Mouse (Mus musculus) frontal cortex, postnatal 14 days (tissue): ENCODE data around the gene Golph3.

Source experiments
- DNase-seq, 2 experiments: peaks; one replicate each; pipeline ENCODE4 v3.0.0; 2022; ENCODE audit warnings: low spot score in 2 of 2

Golph3 gene

GRCm38 (mm10) chr15:12321091-12321787 is at the start of gene Golph3:
Golph3 (plus strand) TSS chr15:12321450.
- DNase-seq, result peak; percentile 85 to 92

DNA sequence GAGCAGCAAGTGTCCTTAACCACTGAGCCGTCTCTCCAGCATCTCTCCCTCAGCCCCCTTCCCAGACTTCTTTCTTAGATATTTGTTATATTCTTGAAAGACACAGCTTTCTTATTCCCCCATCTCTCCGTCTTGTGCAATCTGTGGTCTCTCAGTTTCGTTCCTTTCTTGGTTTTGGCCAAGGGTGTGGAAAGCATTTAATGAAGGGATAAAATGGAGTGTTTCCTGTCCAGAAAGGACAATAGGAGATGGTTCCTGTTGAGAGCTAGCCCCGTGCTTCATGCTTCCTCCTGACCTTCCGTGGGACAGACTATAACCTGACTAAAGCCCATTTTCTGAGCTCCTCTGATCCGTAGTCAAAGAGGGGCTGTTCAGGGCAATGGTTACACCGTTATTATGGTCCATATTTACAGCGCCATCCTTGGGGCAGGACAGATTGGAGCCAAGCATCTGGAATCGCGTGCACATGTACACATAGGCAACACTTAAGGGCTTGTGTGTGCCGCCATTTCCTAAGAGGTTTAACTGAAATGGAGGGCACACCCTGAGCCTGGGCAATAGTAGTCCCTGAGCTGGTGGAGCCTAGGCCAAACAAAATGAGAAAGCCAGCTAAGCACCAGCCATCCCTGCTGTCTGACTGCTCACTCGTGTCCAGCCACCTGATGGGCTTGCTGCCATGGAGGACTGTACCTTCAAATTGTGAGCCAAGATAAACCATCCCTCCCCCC is 47.8 kb upstream of the Golph3 start:
- no peak for DNase-seq

DNA sequence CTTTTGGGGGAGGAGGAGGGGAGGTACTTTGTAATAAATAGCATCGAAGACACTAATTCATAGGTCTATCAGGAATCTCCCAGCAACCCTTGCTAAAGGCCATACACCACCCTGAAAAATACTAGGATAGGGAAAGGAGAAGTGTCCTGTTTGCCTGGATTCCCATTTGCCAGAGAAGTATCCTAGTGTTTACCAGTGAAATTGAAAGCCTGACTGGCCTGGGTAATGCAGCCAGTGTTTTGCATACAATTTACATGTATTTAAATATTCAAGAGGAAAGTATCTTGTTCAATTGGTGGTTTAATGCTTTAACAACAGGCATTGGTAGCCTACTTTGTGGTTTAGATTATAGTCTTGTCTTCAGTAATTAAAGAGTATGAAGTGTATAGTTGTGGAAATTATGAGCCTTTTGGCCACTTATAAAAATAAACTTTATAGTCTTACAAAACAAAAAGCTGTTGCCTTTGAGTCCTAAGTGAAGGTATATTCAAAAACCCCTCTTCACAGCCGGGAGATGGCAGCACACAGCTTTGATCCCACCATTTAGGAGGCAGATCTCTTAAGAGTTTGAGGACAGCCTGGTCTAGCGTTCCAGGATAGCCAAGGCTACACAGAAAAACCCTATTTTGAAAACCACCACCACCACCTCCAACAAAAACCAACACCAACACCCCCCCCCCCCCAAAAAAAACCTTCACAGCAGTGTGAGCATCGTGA is 47.0 kb upstream of the Golph3 start:
- DNase-seq, result no peak

GRCm38 (mm10) chr15:12275091-12275623 is 46.1 kb upstream of the Golph3 start:
- no peak for DNase-seq

DNA sequence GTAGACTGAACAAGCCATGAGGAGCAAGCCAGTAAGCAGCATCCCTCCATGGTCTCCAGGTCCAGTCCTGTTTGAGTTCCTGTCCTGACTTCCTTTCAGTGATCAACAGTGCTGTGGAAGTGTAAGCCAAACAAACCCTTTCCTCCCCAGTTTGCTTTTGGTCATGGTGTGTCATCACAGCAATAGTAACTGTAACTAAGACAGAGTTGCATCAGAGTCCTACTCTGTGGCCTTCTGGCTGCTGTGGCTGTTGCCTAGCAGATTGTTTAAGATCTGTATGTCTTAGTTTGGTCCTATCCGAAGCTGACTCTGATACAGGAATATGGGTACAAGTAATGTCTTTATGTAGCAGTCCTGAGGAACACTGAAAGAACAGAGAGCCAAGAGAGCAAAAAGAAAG is 41.4 kb upstream of the Golph3 start:
- no peak for DNase-seq

- no peak for DNase-seq
Measured at GRCm38 (mm10) chr15:12284794-12285534, 36.3 kb upstream of the Golph3 start.

DNA sequence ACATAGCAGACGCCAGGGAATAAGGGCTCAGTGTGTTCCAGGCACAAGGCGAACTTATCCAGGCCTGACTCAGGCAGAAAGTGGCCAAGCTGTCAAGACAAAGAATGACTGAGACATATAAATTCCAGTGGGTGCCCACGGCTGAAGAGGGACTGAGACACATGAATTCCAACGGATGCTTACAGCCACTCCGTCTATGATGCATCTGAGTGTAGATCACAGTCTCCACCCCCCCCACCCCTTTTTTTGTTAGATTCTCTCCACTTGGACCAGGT is 35.8 kb upstream of the Golph3 start:
- DNase-seq, result no peak

- no peak for DNase-seq
Measured at GRCm38 (mm10) chr15:12290330-12290729, 30.9 kb upstream of the Golph3 start.

DNA sequence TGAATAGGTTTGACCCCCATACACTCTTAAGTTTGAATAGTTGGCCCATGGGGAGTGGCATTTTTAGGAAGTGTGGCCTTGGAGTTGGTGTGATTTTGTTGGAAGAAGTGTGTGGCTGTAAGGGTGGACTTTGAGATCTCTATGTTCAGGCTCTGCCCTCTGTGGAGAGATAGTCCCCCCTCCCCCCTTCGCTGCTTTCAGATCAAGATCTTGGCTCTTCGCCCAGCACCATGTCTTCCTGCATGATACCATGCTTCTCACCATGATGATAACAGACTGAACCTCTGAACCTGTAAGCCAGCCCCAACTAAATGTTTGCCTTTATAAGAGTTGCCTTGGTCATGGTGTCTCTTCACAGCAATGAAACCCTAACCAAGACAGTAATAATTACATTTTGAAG is 29.5 kb upstream of the Golph3 start:
- DNase-seq, result no peak

DNA sequence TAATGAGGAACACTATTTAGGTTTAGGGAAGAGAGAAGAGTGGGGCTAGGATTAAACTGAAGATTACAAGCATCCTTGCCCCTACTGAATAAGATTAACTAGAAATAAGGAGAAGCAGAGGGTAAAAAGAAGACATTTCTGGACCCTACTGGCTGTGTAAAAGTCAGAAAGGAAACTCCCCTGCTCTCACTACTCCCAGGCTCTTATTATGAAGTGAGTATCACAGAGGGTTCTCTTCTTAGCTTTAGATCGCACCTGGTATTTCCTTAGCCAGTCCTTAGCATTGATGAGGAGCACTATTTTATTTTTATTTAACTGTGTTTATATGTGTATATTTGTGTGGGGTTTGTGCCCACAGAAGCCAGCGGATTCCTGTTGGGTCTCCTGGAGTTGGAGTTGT is 25.0 kb upstream of the Golph3 start:
- no peak for DNase-seq

DNA sequence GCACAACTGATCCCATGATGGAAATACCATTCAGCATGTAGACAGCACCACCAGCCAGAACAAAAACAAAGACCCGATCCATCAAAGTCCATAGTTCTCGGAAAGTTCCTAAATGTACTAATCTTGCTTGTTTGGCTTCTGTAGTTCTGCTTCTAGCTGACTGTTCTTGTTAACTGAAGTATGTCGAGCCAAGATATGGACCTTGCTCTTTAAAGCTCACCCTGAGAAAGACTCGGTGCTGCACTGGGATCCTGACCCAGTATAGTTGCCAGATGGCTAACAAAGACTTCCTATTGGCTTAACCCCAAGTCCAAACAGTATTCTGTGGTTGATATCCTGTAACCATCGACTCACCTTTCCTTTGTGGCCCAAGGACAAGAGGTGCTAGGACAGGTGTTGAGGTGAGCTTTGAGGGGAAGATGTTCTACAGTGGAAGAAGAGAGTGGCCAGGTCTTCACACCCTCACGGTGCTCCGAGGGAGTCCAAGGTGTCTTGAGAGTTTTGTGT is 23.0 kb upstream of the Golph3 start:
- no peak for DNase-seq

DNA sequence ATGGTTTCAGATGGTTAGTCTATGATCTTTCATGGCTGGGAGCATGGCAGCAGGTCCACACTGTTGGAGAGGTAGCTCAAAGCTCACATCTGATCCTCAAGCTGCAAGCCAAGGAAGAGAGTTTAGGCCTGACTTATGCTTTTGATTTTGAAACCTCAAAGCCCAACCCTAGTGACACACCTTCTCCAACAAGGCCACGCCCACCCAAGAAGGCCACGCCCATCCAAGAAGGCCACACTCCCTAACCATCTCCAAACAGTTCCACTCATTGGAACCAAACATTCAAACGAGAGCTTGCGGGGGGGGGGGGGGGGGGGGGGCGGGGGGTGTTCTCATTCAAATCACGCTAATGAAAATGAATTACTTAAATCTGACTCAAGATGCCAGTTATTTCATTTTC is 19.5 kb upstream of the Golph3 start:
- DNase-seq, result no peak

DNA sequence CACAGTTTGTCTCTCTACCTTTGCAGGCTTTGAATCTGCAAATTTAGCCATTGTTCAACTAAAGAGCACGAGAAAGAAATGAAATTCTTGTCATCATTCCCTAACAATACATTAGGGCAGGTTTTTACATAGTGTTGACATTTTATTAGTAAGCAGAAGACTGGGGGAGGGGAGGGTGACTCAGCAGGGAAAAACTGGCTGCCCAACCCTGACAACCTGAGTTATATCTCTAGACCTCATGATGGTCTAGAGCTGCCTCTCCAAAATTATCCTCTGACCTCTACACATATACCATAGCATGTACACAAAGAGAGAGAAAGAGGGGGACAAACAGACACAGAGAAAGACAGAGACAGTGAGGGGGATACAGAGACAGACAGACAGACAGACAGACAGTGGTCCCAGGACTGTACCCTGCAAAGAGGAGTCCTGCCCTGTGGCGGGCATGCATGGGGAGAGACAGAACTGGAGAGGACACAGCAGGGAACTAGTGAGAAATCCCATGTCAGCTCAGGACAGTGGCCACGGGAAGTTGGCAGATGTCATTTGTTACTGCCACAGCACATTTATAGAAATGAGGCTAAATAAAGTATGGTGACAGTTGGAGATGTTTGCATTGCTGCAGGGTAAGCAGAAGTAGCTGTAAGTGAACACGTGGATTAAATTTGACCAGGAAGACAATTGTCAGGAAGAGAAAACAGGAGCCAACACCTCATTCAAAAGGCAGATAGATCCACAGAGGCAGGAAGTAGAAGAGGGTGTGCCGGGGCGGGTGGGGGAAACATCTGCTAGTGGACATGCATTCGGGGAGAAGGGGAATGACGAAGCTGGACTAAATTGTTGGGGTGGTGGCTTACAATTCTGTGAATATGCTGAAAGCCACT is 14.8 kb upstream of the Golph3 start:
- DNase-seq, result no peak

GRCm38 (mm10) chr15:12307114-12307513 is 14.1 kb upstream of the Golph3 start:
- no peak for DNase-seq

- DNase-seq, result no peak
Measured at GRCm38 (mm10) chr15:12308539-12308938, 12.7 kb upstream of the Golph3 start.

- DNase-seq, result no peak
Measured at GRCm38 (mm10) chr15:12310676-12311075, 10.6 kb upstream of the Golph3 start.

- no peak for DNase-seq
Measured at GRCm38 (mm10) chr15:12311465-12311864, 9.8 kb upstream of the Golph3 start.

DNA sequence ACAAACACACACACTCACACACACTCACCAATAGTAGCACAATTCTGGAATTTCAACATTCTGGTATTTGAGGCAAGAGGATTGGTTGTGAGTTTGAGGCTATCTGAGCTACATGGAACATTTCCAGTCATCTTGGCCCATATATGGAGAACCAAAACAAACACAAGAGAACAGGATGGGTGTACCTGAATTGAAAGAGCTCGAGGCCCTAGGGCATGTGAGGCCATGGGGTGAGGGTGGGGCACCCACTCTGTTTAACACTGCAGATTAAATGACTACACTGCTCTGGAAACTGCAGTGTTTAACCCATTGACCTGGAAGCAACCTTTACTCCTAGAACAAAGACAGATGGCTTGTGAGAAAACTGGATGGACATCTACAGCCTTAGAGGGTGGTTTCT is 8.0 kb upstream of the Golph3 start:
- DNase-seq, result no peak

GRCm38 (mm10) chr15:12314584-12314983 is 6.7 kb upstream of the Golph3 start:
- no peak for DNase-seq

DNA sequence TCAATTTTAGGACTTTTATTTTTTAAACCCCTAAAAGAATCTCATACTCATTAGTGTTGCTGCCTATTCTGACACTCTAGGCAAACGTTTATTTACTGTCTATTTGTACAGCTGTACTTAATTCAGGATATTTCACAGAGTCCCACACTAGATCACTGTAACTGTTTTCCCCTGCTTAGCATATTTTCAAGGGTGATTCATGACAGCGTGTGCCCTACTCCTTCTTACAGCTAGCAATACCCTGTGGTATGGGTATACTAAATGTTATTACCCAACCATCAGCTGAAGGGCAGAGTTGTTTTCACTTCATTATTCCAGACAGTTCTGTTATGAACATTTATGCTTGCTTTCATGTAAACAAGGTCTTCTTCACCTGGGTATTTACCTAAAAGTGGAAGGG is 5.3 kb upstream of the Golph3 start:
- DNase-seq, result no peak

DNA sequence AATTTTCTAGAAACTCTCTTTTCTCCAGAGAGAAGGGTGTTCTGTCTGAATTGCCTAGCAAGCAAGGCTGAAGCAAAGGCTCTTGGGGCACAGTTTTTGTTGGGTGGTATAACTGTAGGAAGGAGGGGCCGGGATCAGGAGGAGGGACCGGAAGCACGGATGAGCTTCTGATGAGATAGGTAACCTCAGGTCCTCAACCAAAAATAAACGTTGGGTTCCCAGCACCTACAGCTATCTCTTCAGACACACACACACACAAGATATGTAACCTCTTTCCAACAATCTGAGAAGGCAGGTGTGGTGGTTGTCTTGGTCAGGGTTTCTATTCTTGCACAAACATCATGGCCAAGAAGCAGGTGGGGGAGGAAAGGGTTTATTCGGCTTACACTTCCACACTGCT is 4.0 kb upstream of the Golph3 start:
- no peak for DNase-seq
